Mouse (Mus musculus) A20 (cell line): ENCODE results near the gene Iqschfp.

ENCODE experiments used
- DNase-seq: peaks from one replicate; pipeline ENCODE4 v3.0.0-alpha.2; 2011; ENCODE audit warnings: low read depth, low spot score

Gene Iqschfp

GRCm38 (mm10) chr3:68434435-68434834 is 542.4 kb downstream of the Iqschfp start:
- no peak for DNase-seq

GRCm38 (mm10) chr3:68434897-68435296 is 542.9 kb downstream of the Iqschfp start:
- DNase-seq, result no peak

- peak; percentile 3 for DNase-seq
Measured at GRCm38 (mm10) chr3:68448480-68448879, 556.4 kb downstream of the Iqschfp start.

GRCm38 (mm10) chr3:68451634-68452033 is 559.6 kb downstream of the Iqschfp start:
- no peak for DNase-seq

GRCm38 (mm10) chr3:68453266-68453665 is 561.2 kb downstream of the Iqschfp start:
- DNase-seq, result no peak

GRCm38 (mm10) chr3:68453719-68454455 is 561.9 kb downstream of the Iqschfp start:
- DNase-seq, result no peak

GRCm38 (mm10) chr3:68466643-68467042 is 574.6 kb downstream of the Iqschfp start:
- DNase-seq, result no peak

- no peak for DNase-seq
Measured at GRCm38 (mm10) chr3:68467941-68468687, 576.1 kb downstream of the Iqschfp start.

- no peak for DNase-seq
Measured at GRCm38 (mm10) chr3:68469643-68470042, 577.6 kb downstream of the Iqschfp start.

GRCm38 (mm10) chr3:68470061-68470460 is 578.0 kb downstream of the Iqschfp start:
- no peak for DNase-seq

GRCm38 (mm10) chr3:68470622-68471021 is 578.6 kb downstream of the Iqschfp start:
- no peak for DNase-seq

- DNase-seq, result no peak
Measured at GRCm38 (mm10) chr3:68476336-68476735, 584.3 kb downstream of the Iqschfp start.

GRCm38 (mm10) chr3:68477478-68477877 is 585.4 kb downstream of the Iqschfp start:
- DNase-seq, result no peak

GRCm38 (mm10) chr3:68479266-68479665 is 587.2 kb downstream of the Iqschfp start:
- DNase-seq, result no peak

- DNase-seq, result no peak
Measured at GRCm38 (mm10) chr3:68483517-68483916, 591.5 kb downstream of the Iqschfp start.

GRCm38 (mm10) chr3:68484021-68484420 is 592.0 kb downstream of the Iqschfp start:
- no peak for DNase-seq

GRCm38 (mm10) chr3:68484561-68484960 is 592.5 kb downstream of the Iqschfp start:
- no peak for DNase-seq

- no peak for DNase-seq
Measured at GRCm38 (mm10) chr3:68487621-68488020, 595.6 kb downstream of the Iqschfp start.

GRCm38 (mm10) chr3:68488316-68488715 is 596.3 kb downstream of the Iqschfp start:
- DNase-seq, result no peak

GRCm38 (mm10) chr3:68491516-68491915 is 599.5 kb downstream of the Iqschfp start:
- DNase-seq, result no peak

GRCm38 (mm10) chr3:68492066-68492465 is 600.0 kb downstream of the Iqschfp start:
- DNase-seq, result no peak

GRCm38 (mm10) chr3:68492513-68492912 is 600.5 kb downstream of the Iqschfp start:
- DNase-seq, result no peak

- DNase-seq, result no peak
Measured at GRCm38 (mm10) chr3:68493170-68493585, 601.1 kb downstream of the Iqschfp start.
